Mouse (Mus musculus) neural tube, embryonic 13.5 days (tissue): ENCODE measurements at regions not wholly inside any gene's neighbourhood (a gene's known extent, or its start where the extent isn't known, plus 50 kb on each side); places are given as distances from the start of the nearest gene placed in this dataset.

Source experiments
- ATAC-seq: fragments of 200-750 bp; cut with Nextera tagmentation; 2 replicates; pipeline ENCODE4 v1.8.0; 2017; ENCODE audit warnings: low read depth, mild to moderate bottlenecking, moderate TSS enrichment, moderate library complexity
- H3K27ac ChIP-seq: fragments of 300-500 bp; sonication (generic); replicated peaks from 2 replicates; pipeline ENCODE4 v1.5.1; 2015; ENCODE audit warnings: moderate library complexity, mild to moderate bottlenecking, inconsistent platforms
- H3K27me3 ChIP-seq: fragments of 300-500 bp; sonication (generic); 2 replicates; pipeline ENCODE4 v1.6.1; 2015; ENCODE audit warnings: mild to moderate bottlenecking, inconsistent platforms
- H3K36me3 ChIP-seq: fragments of 300-500 bp; sonication (generic); 2 replicates; pipeline ENCODE4 v1.6.1; 2015; ENCODE audit warnings: mild to moderate bottlenecking, inconsistent platforms
- H3K4me1 ChIP-seq: fragments of 300-500 bp; sonication (generic); replicated peaks from 2 replicates; pipeline ENCODE4 v1.6.1; 2015; ENCODE audit warnings: inconsistent platforms
- H3K4me2 ChIP-seq: fragments of 300-500 bp; sonication (generic); 2 replicates; pipeline ENCODE4 v1.6.1; 2015; ENCODE audit warnings: inconsistent platforms, mild to moderate bottlenecking, moderate library complexity
- H3K4me3 ChIP-seq: fragments of 300-500 bp; sonication (generic); 2 replicates; pipeline ENCODE4 v1.5.1; 2015; ENCODE audit warnings: mild to moderate bottlenecking, inconsistent platforms
- H3K9ac ChIP-seq: fragments of 300-500 bp; sonication (generic); 2 replicates; pipeline ENCODE4 v1.6.1; 2015; ENCODE audit warnings: moderate library complexity, mild to moderate bottlenecking, inconsistent platforms
- H3K9me3 ChIP-seq: fragments of 300-500 bp; sonication (generic); 2 replicates; pipeline ENCODE4 v1.6.1; 2016; ENCODE audit warnings: inconsistent platforms
- WGBS: fragments of 180-500 bp; shearing (Covaris S2); methylation state at CpG from one replicate; pipeline ENCODE4 v1.1.7; 2015; 5-methylcytosine and 5-hydroxymethylcytosine counted together

DNA sequence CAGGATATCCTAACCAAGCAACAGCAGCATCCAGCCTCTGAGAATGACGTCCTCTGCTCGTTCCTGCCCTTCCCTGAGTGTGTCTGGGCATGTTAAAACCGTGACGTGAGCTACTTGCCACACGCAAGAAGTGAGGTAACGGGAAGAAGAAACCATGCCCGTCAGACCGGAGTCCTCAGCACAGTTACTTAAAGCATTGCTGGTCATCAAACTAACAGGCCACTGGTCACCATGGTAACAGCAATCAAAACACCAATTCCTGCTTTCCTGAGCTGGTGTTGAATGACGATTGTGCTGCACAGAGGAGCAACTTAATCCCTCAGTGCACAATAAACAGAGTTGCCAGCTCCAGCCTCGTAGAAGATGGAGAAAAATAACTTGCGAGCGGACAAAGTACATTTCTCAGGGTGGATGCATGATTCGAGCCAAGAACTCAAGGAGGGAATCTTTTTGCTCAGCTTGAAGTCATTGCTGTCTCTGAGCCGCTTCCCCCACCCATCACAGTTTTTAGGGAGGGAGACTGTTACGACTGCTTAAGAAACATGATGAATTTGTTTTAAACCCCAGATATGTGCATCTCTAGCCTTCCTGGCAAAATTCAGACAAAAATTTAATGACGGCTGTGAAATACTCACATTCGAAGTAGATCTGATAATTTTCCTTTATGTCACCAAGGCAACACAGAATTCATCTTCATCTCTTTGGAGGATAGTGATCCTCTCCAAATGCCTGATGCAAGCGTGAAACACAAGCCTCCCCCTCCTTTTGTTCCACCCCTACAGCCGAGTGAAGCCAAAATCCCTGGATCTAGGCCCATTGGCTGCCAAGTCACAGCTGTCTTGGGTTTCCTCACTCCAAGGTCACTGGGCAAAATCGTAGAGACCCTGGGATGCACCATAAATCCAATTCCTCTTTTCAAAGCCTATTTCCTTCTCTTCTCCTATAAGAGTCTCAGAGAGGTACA, 95.6 kb upstream of the Gm26657 start:
- H3K36me3 ChIP-seq: no peaks in the 10 kb centered on the region
- no peaks in the 10 kb centered on the region for H3K27me3 ChIP-seq
- H3K9ac ChIP-seq: peak overlapping the region; percentile 27; the same call in 1 of the 2 replicates
- H3K9me3 ChIP-seq: no peaks in the 10 kb centered on the region
- H3K4me2 ChIP-seq: peak overlapping the region; percentile 46
- no peak overlapping the region for H3K4me3 ChIP-seq
- 20% methylated on average over 20 of the region's 20 CpGs for WGBS
- peaks cover 23% of the 10 kb centered on the region for H3K4me1 ChIP-seq
- ATAC-seq: peak; percentile 87
- peak overlapping the region; percentile 28; the same call in 1 of the 2 replicates for H3K27ac ChIP-seq

- 0 out of 2 replicates have a peak overlapping the region, but pooled peaks have one; percentile 9 for H3K27ac ChIP-seq
- ATAC-seq: no peak
- H3K9ac ChIP-seq: no peak overlapping the region
- peak overlapping the region; percentile 46 for H3K4me2 ChIP-seq
- H3K9me3 ChIP-seq: no peaks in the 10 kb centered on the region
- peaks cover 23% of the 10 kb centered on the region for H3K4me1 ChIP-seq
- WGBS: 54% methylated on average over 1 of the region's 1 CpGs
- no peaks in the 10 kb centered on the region for H3K36me3 ChIP-seq
- H3K4me3 ChIP-seq: no peak overlapping the region
- H3K27me3 ChIP-seq: no peaks in the 10 kb centered on the region
Measured at GRCm38 (mm10) chr4:56643491-56643890, 96.4 kb upstream of the Gm26657 start.

GRCm38 (mm10) chr4:56639709-56640108, 100.2 kb upstream of the Gm26657 start:
- H3K36me3 ChIP-seq: no peaks in the 10 kb centered on the region
- WGBS: 60% methylated on average over 4 of the region's 4 CpGs
- no peak for ATAC-seq
- peaks cover 19% of the 10 kb centered on the region for H3K4me1 ChIP-seq
- H3K9me3 ChIP-seq: no peaks in the 10 kb centered on the region
- H3K27ac ChIP-seq: no peak overlapping the region
- no peak overlapping the region for H3K9ac ChIP-seq
- no peak overlapping the region for H3K4me2 ChIP-seq
- no peak overlapping the region for H3K4me3 ChIP-seq
- H3K27me3 ChIP-seq: no peaks in the 10 kb centered on the region

DNA sequence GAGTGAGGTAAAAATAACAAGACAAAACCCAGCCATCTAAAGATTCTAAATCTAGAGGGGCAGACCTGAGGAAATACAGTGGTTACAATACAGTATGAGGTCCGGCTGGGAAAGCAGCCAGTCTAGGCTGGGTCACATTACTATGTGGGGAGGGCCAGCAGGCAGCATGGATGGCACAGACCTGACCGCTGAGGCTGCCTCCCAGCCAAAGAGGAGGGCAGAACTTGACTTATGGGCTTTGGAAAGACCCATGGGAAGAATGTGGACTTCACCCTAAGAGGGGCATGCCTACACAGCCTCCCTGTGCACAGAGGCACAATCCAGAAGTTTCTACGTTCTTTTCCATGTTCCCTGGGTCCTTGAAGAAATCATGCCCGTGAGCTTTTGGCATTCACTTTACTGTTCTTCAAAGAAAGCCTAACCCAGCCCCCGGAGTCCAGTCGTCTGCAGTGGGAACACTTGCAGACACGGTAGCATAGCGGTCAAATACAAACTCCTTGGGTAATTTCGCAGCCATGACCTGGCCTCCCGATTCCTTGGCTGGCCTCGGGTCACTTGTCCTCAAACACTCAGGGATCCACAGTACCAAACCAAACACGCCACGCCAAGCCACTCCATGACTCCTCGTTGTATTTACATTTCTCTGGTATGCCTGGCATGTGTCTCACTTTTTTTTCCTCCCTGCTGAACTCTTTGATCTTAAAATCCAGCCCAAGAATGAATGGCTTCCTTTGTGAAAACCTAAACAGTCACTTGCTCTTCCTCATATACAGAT, 101.0 kb upstream of the Gm26657 start:
- no peak overlapping the region for H3K27ac ChIP-seq
- no peak overlapping the region for H3K4me3 ChIP-seq
- H3K27me3 ChIP-seq: no peaks in the 10 kb centered on the region
- H3K36me3 ChIP-seq: no peaks in the 10 kb centered on the region
- ATAC-seq: no peak
- H3K9ac ChIP-seq: no peak overlapping the region
- peaks cover 11% of the 10 kb centered on the region for H3K4me1 ChIP-seq
- 53% methylated on average over 14 of the region's 14 CpGs for whole genome bisulfite sequencing
- H3K9me3 ChIP-seq: no peaks in the 10 kb centered on the region
- H3K4me2 ChIP-seq: no peak overlapping the region

DNA sequence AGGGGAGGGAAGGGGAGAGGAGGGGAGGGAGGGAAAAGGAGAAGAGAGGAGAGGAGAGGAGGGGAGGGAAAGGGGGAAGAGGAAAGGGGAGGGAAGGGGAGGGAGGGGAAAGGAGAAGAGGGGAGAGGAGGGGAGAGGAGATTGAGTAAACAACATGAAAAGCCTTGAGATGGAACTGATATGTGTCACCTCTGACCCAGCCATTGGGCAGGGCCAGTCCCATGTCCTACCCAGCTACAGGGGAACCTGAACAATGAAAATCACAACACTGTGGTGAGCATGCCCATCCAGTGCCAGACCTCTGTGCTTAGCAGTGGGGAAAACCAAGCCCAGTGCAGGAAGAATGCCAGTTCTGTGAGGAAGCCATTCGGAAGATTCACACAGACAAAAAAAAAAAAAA, 103.6 kb upstream of the Gm26657 start:
- H3K4me2 ChIP-seq: no peak overlapping the region
- H3K4me1 ChIP-seq: no peaks in the 10 kb centered on the region
- H3K9me3 ChIP-seq: no peaks in the 10 kb centered on the region
- H3K27ac ChIP-seq: no peak overlapping the region
- H3K36me3 ChIP-seq: no peaks in the 10 kb centered on the region
- 81% methylated on average over 1 of the region's 1 CpGs for WGBS
- no peak overlapping the region for H3K9ac ChIP-seq
- ATAC-seq: no peak
- H3K27me3 ChIP-seq: no peaks in the 10 kb centered on the region
- H3K4me3 ChIP-seq: no peak overlapping the region

GRCm38 (mm10) chr4:56633528-56633927, 106.3 kb upstream of the Gm26657 start:
- Histone ChIP-seq H3K4me2 (no peak overlapping the region), H3K4me1 (no peaks in the 10 kb centered on the region), H3K27ac (no peak overlapping the region), H3K36me3 (no peaks in the 10 kb centered on the region), H3K27me3 (no peaks in the 10 kb centered on the region), H3K4me3 (no peak overlapping the region), H3K9me3 (no peaks in the 10 kb centered on the region), H3K9ac (no peak overlapping the region)
- ATAC-seq: no peak
- 64% methylated on average over 4 of the region's 4 CpGs for WGBS

- ATAC-seq: no peak
- Histone ChIP-seq H3K36me3 (no peaks in the 10 kb centered on the region), H3K9me3 (no peaks in the 10 kb centered on the region), H3K4me3 (no peak overlapping the region), H3K27me3 (no peaks in the 10 kb centered on the region), H3K27ac (no peak overlapping the region), H3K4me2 (no peak overlapping the region), H3K4me1 (no peaks in the 10 kb centered on the region), H3K9ac (no peak overlapping the region)
- WGBS: 73% methylated on average over 6 of the region's 6 CpGs
Measured at GRCm38 (mm10) chr4:56630251-56630650, 109.6 kb upstream of the Gm26657 start.

GRCm38 (mm10) chr4:56627206-56627605, 112.7 kb upstream of the Gm26657 start:
- no peaks in the 10 kb centered on the region for H3K9me3 ChIP-seq
- H3K4me2 ChIP-seq: no peak overlapping the region
- ATAC-seq: no peak
- H3K27me3 ChIP-seq: no peaks in the 10 kb centered on the region
- no peak overlapping the region for H3K9ac ChIP-seq
- no peak overlapping the region for H3K27ac ChIP-seq
- H3K4me3 ChIP-seq: no peak overlapping the region
- H3K4me1 ChIP-seq: no peaks in the 10 kb centered on the region
- no peaks in the 10 kb centered on the region for H3K36me3 ChIP-seq
- WGBS: 81% methylated on average over 7 of the region's 7 CpGs

GRCm38 (mm10) chr4:56621782-56622181, 118.1 kb upstream of the Gm26657 start:
- Histone ChIP-seq H3K4me2 (no peak overlapping the region), H3K27me3 (no peaks in the 10 kb centered on the region), H3K36me3 (no peaks in the 10 kb centered on the region), H3K27ac (no peak overlapping the region), H3K9me3 (no peaks in the 10 kb centered on the region), H3K4me1 (no peaks in the 10 kb centered on the region), H3K4me3 (no peak overlapping the region), H3K9ac (no peak overlapping the region)
- WGBS: 83% methylated on average over 4 of the region's 4 CpGs
- no peak for ATAC-seq

DNA sequence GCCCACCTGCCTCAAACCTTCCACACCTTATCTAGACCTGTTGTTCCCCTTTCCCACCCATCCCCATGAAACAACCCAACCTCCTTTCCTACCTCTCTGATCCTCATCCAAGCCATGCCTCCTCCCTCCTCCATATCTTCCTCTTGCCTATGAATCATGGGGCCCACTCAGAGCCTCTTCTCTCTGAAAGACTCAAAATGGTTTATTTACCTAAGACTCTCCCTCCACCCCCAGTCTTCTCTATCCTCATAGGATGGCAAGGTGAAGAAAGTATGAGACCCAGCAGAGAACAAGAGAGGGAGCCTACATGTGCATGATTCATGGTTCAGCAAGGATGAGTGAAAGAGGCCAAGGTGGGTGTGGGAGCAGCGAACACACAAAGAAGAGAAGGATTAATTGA, 118.5 kb upstream of the Gm26657 start:
- Histone ChIP-seq H3K4me2 (no peak overlapping the region), H3K9ac (no peak overlapping the region), H3K27me3 (no peaks in the 10 kb centered on the region), H3K4me3 (no peak overlapping the region), H3K27ac (no peak overlapping the region), H3K9me3 (no peaks in the 10 kb centered on the region), H3K4me1 (no peaks in the 10 kb centered on the region), H3K36me3 (no peaks in the 10 kb centered on the region)
- no peak for ATAC-seq
- WGBS: 88% methylated on average over 1 of the region's 1 CpGs

GRCm38 (mm10) chr4:56620628-56621027, 119.2 kb upstream of the Gm26657 start:
- no peak overlapping the region for H3K4me2 ChIP-seq
- no peaks in the 10 kb centered on the region for H3K27me3 ChIP-seq
- 85% methylated on average over 7 of the region's 7 CpGs for WGBS

GRCm38 (mm10) chr4:56619803-56620202, 120.1 kb upstream of the Gm26657 start:
- no peak overlapping the region for H3K9ac ChIP-seq
- H3K27ac ChIP-seq: no peak overlapping the region
- H3K36me3 ChIP-seq: no peaks in the 10 kb centered on the region
- H3K27me3 ChIP-seq: no peaks in the 10 kb centered on the region
- H3K9me3 ChIP-seq: no peaks in the 10 kb centered on the region
- H3K4me1 ChIP-seq: no peaks in the 10 kb centered on the region
- H3K4me3 ChIP-seq: no peak overlapping the region
- ATAC-seq: no peak
- no peak overlapping the region for H3K4me2 ChIP-seq

More at GRCm38 (mm10) chr4:56620628-56621027, 119.2 kb upstream of the Gm26657 start:
- no peak for ATAC-seq
- no peaks in the 10 kb centered on the region for H3K36me3 ChIP-seq
- H3K9ac ChIP-seq: no peak overlapping the region
- no peak overlapping the region for H3K27ac ChIP-seq
- H3K4me3 ChIP-seq: no peak overlapping the region
- no peaks in the 10 kb centered on the region for H3K4me1 ChIP-seq
- no peaks in the 10 kb centered on the region for H3K9me3 ChIP-seq
